Mouse (Mus musculus): ENCODE measurements around the gene Pard6b.
"Not testable (repeated sequence)": the region's sequence is repeated elsewhere in the genome, so short reads cannot be mapped to it uniquely, and the experiment has no call there.

Gene Pard6b

DNA sequence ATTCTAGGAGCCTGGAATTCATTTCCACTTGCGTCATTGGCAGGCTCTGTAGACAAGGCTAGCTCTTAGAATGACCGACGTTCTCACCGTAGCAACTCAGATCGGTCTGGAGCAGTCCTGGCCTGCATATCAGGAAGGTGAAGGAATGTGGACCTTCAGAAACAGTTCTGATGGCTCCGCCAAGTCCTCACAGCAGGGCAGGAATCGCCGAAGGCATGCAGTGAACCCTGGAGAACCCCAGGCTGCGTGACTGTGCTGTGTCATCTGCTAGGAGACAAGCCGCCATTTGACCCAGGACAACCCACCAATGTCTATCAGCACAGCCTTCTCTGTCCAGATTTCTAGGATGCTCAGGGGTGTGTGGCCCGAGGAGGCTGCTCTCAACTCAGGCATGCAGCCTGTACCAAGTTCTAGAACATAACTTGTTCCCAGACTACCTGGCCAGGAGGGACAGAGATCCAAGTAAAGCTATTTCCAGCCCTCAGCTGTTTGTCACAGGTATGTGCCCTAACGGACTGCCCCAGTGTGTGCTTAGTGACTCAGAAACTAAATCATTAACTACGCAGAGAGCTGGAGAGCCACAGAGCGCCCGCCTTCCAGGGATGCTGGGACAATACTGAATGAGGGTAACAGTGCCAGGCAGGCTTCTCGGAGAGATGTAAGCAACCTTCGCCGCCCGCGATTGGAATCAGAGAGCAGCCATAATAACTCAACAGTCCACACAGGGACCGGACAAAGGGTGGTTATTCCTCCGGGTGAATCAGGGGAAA lies 23.8 kb downstream of the Pard6b start:
- DNase-seq: no peak

- no peak for DNase-seq
Measured at GRCm38 (mm10) chr2:168105271-168105670, 24.5 kb downstream of the Pard6b start.

GRCm38 (mm10) chr2:168106701-168107178 lies 25.9 kb downstream of the Pard6b start:
- peak; percentile 89 for DNase-seq

DNA sequence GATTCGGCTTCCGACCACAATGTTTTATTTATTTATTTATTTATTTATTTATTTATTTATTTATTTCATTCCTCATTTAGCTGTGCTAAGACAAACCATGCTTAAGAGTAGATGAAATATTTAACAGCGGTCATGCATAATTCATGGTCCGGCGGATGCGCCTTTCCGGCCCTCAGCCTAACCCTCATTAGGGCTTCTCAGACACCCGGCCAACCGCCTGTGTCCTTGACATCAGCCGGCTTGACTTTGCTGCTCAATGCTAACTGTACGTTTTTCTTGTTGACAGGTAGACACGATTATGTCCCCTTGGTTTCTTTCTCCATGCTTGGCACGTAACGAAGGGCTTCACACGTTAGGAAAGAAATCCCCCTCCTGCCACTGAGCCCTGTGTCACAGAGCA lies 26.6 kb downstream of the Pard6b start:
- DNase-seq: no peak

- not testable (repeated sequence) for DNase-seq
Measured at GRCm38 (mm10) chr2:168107901-168108300, 27.1 kb downstream of the Pard6b start.

- DNase-seq: peak; percentile 55
Measured at GRCm38 (mm10) chr2:168111902-168112301, 31.1 kb downstream of the Pard6b start.

DNA sequence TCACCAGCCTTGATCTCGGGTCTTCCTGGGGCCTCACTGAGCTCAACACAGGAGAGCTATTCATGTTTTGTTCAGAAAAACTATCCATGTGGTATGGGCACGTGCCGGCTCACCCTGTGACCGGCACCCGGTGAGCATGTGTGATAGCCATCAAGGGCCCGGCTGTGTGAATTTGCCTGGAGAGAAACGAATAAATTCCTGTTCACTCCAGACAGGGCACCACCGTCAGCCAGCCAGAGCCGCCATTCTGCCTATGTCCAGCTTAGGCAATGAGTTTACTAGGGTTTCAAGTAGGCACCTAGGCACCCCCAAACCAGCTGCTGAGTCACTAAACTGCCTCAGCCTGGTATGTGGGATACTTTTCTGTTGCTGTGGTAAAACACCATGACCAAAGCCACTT lies 32.5 kb downstream of the Pard6b start:
- DNase-seq: no peak

- DNase-seq: no peak
Measured at GRCm38 (mm10) chr2:168113692-168114091, 32.9 kb downstream of the Pard6b start.

DNA sequence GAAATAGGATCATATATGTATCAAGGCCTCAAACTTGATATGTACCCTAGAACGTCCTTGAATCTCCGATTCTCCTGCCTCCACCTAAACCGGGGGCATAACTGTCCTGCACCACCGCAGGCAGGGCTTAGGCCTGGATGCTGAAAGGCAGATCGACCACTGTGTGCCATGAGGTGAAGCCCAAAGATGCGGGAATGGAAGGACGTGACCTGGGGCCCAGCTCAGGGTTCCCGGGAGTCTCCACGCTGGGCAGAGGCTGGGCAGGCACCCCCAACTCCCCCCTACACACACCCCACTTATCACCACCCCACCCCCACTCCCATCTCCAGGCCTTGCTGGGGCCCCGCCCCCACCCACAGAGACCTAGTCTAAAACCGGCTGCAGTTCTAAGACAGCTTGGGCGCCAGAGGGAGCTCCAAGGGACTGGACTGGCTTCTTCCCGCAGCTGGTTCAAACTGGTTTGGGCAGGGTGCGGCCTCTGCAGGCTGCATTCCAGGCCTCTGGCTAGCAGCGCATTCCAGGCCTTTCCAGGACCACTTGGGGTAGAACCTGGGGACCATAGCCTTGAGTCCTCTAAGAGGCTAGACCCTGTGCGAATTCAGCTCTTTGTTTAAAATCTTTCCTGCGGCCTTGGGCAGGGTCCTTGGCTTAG lies 34.0 kb downstream of the Pard6b start:
- DNase-seq: peak; percentile 69

DNA sequence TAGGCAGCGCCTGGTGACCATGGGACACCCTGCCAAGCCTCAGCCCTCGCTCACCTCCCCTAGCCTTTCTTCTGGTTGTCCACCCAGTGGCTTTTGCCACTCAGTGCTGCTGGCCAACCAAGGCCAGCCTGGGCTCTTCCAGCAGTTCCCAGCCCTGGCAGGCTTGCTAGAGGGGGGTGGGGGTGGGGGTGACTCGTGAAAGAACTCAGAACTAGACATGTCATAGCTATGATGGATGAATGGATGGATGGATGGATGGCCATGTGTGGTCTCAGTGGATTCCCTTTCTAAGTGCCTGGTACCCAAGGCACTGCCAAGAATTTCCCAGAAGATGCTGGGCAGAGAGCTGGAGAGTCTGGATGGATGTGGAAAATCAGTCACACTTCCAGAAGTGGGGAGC lies 35.0 kb downstream of the Pard6b start:
- no peak for DNase-seq

DNA sequence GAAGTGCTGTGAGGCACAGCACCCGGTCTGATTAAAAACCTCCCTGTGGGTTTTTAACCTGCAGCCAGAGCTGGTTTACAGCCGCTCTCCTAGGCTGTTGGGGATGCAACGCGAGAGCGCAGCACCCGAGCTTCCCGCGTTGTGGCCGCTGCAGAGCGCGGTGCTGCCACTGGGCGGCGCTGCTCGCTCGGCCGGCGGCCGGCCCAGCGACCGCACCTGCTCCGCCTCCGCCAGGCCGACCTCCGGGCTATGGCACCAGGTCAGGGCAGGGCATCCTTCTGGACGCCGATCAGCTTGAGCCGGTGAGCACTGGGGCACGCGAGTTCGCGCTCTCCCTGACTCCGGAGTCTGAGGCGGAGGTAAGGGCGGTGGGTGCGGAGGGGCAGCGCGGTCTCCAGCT lies 36.3 kb downstream of the Pard6b start:
- DNase-seq: peak; percentile 67

DNA sequence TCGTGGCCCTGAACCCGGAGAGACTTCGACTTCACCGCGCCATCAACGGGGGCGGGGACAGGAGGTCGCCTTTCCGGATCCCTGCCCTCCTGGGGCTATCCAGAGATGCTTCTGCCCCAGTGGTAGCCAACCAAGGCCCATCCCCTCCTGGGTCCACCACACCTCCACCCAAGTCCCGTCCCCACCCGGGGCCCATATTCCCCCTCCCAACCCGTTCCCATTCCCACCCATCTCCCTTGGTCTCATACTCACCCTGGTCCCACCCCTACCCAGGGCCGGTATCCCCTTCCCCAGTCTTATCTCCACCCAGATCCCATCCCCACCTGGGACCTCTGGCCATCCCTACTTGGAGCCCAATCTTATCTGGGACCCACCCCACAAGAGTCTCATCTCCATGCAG lies 36.7 kb downstream of the Pard6b start:
- DNase-seq: no peak

DNA sequence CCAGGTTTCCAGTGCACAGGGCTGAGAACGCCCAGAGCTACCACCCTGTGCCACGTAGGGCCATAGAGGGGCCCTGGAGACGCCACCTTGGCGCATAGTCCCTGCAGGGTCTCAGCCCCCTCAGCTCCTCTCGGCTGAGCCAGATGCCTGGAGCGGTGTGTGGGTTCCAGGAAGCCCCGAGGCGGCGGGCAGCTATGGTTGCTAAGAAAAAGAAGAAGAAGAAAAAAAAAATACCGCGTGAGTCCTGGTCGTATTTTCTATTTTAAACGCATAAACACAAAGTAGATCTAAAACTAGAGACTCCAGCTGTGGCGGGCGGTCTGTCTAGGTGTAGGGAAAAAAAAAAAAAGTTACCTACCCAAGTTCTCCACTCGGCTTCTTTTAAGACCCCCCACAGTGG lies 37.2 kb downstream of the Pard6b start:
- DNase-seq: peak; percentile 43

- DNase-seq: peak; percentile 34
Measured at GRCm38 (mm10) chr2:168118456-168118855, 37.7 kb downstream of the Pard6b start.

- no peak for DNase-seq
Measured at GRCm38 (mm10) chr2:168119123-168119522, 38.3 kb downstream of the Pard6b start.

GRCm38 (mm10) chr2:168120906-168121305 lies 40.1 kb downstream of the Pard6b start:
- no peak for DNase-seq

GRCm38 (mm10) chr2:168123652-168124051 lies 42.8 kb downstream of the Pard6b start:
- peak; percentile 53 for DNase-seq

GRCm38 (mm10) chr2:168125288-168126089 lies 44.7 kb downstream of the Pard6b start:
- DNase-seq: no peak

DNA sequence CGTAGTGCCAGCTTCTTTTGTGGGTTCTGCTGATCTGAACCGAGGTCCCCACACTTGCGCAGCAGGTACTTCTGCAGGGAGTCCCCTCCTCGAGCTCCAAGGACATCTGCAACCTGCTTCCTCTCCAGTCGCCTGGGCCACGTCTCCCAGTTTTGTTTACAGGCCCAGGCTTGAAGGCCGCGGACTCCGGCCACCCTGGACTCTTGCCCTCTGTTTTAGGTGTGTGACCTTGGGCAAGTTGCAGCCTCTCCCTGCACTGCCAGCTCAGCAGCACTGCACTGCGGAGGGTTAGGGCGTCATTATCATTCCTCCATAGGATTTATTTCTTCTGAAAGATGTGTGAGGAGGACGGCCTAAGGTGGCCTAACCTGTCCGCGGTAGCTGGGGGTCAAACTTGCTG lies 47.0 kb downstream of the Pard6b start:
- no peak for DNase-seq

- peak; percentile 87 for DNase-seq
Measured at GRCm38 (mm10) chr2:168128211-168128859, 47.5 kb downstream of the Pard6b start.

- no peak for DNase-seq
Measured at GRCm38 (mm10) chr2:168130046-168130445, 49.2 kb downstream of the Pard6b start.

GRCm38 (mm10) chr2:168137161-168137560 lies 56.4 kb downstream of the Pard6b start:
- peak; percentile 31 for DNase-seq

GRCm38 (mm10) chr2:168143794-168144193 lies 63.0 kb downstream of the Pard6b start:
- no peak for DNase-seq
